Mouse (Mus musculus) neural tube, embryonic 15.5 days (tissue): ENCODE measurements at regions not wholly inside any gene's neighbourhood (a gene's known extent, or its start where the extent isn't known, plus 50 kb on each side); places are given as distances from the start of the nearest gene placed in this dataset.

Source experiments
- ATAC-seq: fragments of 200-750 bp; cut with Nextera tagmentation; 2 replicates; pipeline ENCODE4 v1.8.0; 2017; ENCODE audit warnings: mild to moderate bottlenecking, moderate TSS enrichment, moderate library complexity; ENCODE audit not compliant: low FRiP score
- H3K27ac ChIP-seq: fragments of 300-500 bp; sonication (generic); replicated peaks from 2 replicates; pipeline ENCODE4 v1.5.1; 2015; ENCODE audit warnings: mild to moderate bottlenecking, inconsistent platforms
- H3K27me3 ChIP-seq: fragments of 300-500 bp; sonication (generic); replicated peaks from 2 replicates; pipeline ENCODE4 v1.6.1; 2015; ENCODE audit warnings: inconsistent platforms
- H3K36me3 ChIP-seq: fragments of 300-500 bp; sonication (generic); 2 replicates; pipeline ENCODE4 v1.6.1; 2015; ENCODE audit warnings: inconsistent platforms
- H3K4me1 ChIP-seq: fragments of 300-500 bp; sonication (generic); 2 replicates; pipeline ENCODE4 v1.6.1; 2015; ENCODE audit warnings: inconsistent platforms
- H3K4me2 ChIP-seq: fragments of 300-500 bp; sonication (generic); 2 replicates; pipeline ENCODE4 v1.6.1; 2015; ENCODE audit warnings: inconsistent platforms, mild to moderate bottlenecking, moderate library complexity
- H3K4me3 ChIP-seq: fragments of 300-500 bp; sonication (generic); replicated peaks from 2 replicates; pipeline ENCODE4 v1.5.1; 2015; ENCODE audit warnings: mild to moderate bottlenecking, inconsistent platforms
- H3K9ac ChIP-seq: fragments of 300-500 bp; sonication (generic); replicated peaks from 2 replicates; pipeline ENCODE4 v1.6.1; 2015; ENCODE audit warnings: mild to moderate bottlenecking, inconsistent platforms
- H3K9me3 ChIP-seq: fragments of 300-500 bp; sonication (generic); replicated peaks from 2 replicates; pipeline ENCODE4 v1.6.1; 2016; ENCODE audit warnings: inconsistent platforms
- WGBS: fragments of 180-500 bp; shearing (Covaris S2); methylation state at CpG from one replicate; pipeline ENCODE4 v1.1.7; 2015; ENCODE audit warnings: mixed read lengths; 5-methylcytosine and 5-hydroxymethylcytosine counted together

- Histone ChIP-seq H3K4me2 (no peak overlapping the region), H3K4me3 (no peak overlapping the region), H3K9ac (no peak overlapping the region), H3K36me3 (no peaks in the 10 kb centered on the region), H3K9me3 (no peaks in the 10 kb centered on the region), H3K4me1 (no peaks in the 10 kb centered on the region), H3K27ac (no peak overlapping the region), H3K27me3 (no peaks in the 10 kb centered on the region)
- WGBS = 89% methylated on average over 1 of the region's 1 CpGs
- ATAC-seq = no peak
Measured at GRCm38 (mm10) chr4:29103414-29103813, 290.5 kb downstream of the Epha7 start.

DNA sequence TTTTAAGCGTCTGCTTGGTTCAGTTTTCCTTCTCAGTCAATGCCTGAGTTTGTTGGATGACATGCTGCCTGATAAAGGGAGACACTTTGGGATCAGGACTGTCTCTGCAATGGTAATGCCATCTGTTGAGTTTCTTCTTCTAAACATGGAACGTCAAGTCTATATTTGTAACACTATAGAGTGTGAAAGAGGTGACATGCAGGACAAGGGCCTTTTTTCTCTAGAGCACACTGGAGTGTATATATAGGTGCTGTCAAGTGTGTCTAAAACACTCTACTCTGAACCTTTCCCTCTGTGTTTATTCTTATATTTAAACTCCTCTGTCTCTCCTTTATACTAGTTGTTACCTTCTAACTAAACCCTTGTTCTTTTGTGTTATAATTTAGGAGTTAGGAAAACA lies 299.6 kb downstream of the Epha7 start:
- Histone ChIP-seq H3K4me2 (no peak overlapping the region), H3K36me3 (no peaks in the 10 kb centered on the region), H3K27ac (no peak overlapping the region), H3K27me3 (no peaks in the 10 kb centered on the region), H3K4me1 (no peaks in the 10 kb centered on the region), H3K9ac (no peak overlapping the region), H3K9me3 (no peaks in the 10 kb centered on the region), H3K4me3 (no peak overlapping the region)
- no peak for ATAC-seq
- WGBS = 79% methylated on average over 2 of the region's 2 CpGs

DNA sequence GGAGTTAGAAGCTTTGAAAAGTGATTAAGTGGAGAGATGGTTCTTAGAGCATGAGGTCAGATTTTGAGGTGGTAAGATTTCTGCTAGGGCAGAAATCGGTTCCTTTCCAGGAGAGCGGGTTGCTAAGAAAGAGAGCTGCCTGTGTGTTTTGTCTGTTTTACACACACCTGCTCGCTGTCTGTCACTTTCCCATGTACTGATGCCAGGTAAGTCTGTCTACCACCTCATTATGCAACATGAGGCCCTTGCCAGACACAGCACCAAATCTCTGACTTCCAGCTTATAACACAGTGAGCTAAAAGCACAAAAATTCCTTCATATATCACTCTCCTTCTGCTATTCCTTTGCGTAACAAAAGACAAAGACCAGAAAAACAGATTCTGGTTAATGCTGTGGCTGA lies 304.1 kb downstream of the Epha7 start:
- Histone ChIP-seq H3K27me3 (no peaks in the 10 kb centered on the region), H3K36me3 (no peaks in the 10 kb centered on the region), H3K4me2 (no peak overlapping the region), H3K27ac (no peak overlapping the region), H3K9ac (no peak overlapping the region), H3K9me3 (no peaks in the 10 kb centered on the region), H3K4me1 (peaks cover 9% of the 10 kb centered on the region), H3K4me3 (no peak overlapping the region)
- whole genome bisulfite sequencing = 86% methylated on average over 4 of the region's 4 CpGs
- no peak for ATAC-seq

DNA sequence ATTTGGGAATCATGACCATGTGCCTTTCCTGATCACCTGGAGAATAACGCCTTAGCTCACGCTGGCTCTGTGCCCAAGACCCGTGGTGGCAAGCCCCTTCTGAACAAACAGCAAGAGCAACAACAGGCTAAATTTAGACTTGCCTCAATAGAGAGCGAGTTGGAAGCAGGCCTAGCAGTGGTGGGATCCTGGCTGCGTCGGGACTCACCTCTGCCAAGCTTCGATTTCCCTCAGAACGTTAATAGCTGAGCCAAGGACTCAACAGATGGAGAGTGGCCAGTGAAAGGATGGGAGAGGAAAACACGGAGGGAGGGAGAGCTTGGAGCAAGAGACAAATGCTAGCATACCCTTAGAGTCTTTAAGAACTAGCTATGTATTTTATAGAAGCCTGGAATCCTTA lies 305.0 kb downstream of the Epha7 start:
- Histone ChIP-seq H3K4me1 (peaks cover 9% of the 10 kb centered on the region), H3K27me3 (no peaks in the 10 kb centered on the region), H3K36me3 (no peaks in the 10 kb centered on the region), H3K4me3 (no peak overlapping the region), H3K9me3 (no peaks in the 10 kb centered on the region), H3K9ac (no peak overlapping the region), H3K27ac (no peak overlapping the region), H3K4me2 (no peak overlapping the region)
- 51% methylated on average over 9 of the region's 9 CpGs for WGBS
- peak; percentile 73; the same call in 1 of the 2 replicates for ATAC-seq

- WGBS = 18% methylated on average over 7 of the region's 7 CpGs
- ATAC-seq = no peak
Measured at GRCm38 (mm10) chr4:29118679-29119479, 305.9 kb downstream of the Epha7 start.

DNA sequence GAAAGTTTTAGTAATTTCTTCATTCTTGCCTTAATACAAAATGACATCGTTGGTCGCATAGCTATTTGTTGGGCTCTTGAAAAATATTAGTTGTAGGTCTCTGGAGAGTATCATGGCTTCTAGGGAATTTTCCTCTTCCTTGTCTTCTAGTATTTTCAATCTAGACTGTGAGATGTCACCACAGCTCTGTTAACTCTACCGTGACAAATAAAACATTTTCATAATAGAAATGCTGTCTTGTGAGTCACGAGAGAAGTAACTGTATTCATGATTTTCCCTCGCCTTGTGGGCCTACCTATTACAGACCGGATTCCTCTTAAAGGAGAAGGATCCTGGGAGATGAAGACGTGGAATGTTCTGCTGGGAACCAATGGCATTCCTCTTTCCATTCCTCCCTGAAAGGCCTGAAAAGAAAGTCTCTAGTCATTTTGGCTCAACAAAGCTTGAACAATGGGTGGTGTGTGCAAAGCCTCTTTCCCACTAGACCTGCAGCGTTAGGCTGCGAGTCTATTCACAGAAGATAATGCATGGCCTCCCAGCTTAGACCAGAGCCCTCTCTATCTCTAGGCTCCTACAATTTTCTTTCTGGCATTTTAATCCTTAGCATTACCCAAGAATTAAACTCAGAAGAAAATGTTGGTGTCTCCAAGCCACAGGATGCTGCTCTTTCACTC lies 306.7 kb downstream of the Epha7 start:
- no peak for ATAC-seq
- H3K9ac ChIP-seq = no peak overlapping the region
- H3K4me1 ChIP-seq = peaks cover 9% of the 10 kb centered on the region

More at GRCm38 (mm10) chr4:29118679-29119479, 305.9 kb downstream of the Epha7 start:
- Histone ChIP-seq H3K36me3 (no peaks in the 10 kb centered on the region), H3K4me2 (no peak overlapping the region), H3K27ac (no peak overlapping the region), H3K9ac (no peak overlapping the region), H3K4me1 (peaks cover 9% of the 10 kb centered on the region), H3K27me3 (no peaks in the 10 kb centered on the region), H3K9me3 (no peaks in the 10 kb centered on the region), H3K4me3 (no peak overlapping the region)

GRCm38 (mm10) chr4:29123697-29124377 lies 310.9 kb downstream of the Epha7 start:
- Histone ChIP-seq H3K4me3 (no peak overlapping the region), H3K4me2 (no peak overlapping the region), H3K4me1 (no peaks in the 10 kb centered on the region), H3K36me3 (no peaks in the 10 kb centered on the region), H3K27me3 (no peaks in the 10 kb centered on the region), H3K9ac (no peak overlapping the region), H3K27ac (no peak overlapping the region), H3K9me3 (no peaks in the 10 kb centered on the region)
- no peak for ATAC-seq
- WGBS = 96% methylated on average over 8 of the region's 8 CpGs

More for the DNA sequence above, 306.7 kb downstream of the Epha7 start:
- Histone ChIP-seq H3K4me3 (no peak overlapping the region), H3K27ac (no peak overlapping the region), H3K4me2 (no peak overlapping the region), H3K27me3 (no peaks in the 10 kb centered on the region), H3K36me3 (no peaks in the 10 kb centered on the region), H3K9me3 (no peaks in the 10 kb centered on the region)
- 41% methylated on average over 9 of the region's 9 CpGs for WGBS

DNA sequence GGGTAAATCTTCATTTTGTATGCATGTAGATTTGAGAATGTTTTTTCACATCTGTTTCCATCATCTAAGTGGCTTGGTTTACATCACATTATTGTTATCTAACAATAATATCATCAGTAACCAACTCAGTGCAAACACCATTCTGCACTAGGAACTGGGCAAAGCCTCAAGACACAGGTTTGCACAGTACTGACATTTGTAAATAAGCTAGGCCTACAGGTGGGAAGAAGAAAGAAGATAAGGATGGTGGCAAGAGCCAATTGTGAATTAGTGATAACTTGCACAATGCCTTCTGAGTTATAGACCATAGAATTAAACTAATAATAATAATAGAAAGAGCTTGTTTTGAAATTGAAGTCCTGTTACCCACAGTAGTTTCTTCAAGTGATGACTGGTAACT lies 317.6 kb downstream of the Epha7 start:
- no peaks in the 10 kb centered on the region for H3K27me3 ChIP-seq

DNA sequence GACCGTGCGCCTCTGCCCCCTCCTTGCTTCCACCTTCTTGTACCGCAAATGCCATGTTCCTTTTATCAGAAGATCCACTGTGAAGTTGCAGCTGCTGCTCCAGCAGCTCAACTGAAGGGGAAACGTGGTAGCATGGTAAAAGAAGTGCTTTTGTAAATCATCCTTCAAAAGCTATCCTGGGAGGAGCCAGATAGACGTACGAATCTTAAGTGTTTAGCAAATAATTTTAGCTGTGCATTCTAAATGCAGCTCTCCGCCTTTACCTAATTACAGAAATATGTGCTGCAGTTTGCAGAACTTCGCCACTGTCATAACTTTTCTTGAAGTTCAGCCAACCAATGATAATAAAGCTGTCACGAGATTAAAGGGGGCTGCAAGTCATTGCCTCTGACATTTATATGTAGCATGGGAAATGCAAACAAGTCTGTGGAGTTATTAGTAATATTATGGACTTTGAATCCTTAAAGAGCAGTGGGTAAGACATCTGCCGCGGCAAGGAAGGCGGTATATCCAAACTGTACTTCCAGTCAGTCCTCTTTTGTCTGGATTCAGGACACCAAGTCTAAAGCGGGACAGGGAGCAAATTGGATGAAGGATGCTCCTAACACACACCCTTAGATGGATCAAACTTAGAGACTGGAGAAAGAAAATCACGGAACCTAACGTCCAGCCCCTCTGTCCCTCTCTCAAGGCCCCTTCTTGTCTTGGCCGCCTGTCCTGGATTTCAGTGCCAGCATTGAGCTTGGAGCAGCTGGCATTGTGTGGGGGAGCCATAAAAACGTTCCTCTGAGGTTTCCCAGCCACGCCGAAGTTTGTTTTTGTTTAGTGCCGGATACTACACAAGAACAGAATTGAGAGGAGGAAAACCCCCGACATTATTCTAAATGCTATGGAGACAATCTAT lies 320.7 kb downstream of the Epha7 start:
- Histone ChIP-seq H3K27ac (no peak overlapping the region), H3K9me3 (no peaks in the 10 kb centered on the region), H3K27me3 (no peaks in the 10 kb centered on the region), H3K36me3 (no peaks in the 10 kb centered on the region), H3K9ac (no peak overlapping the region), H3K4me3 (no peak overlapping the region), H3K4me1 (peaks cover 10% of the 10 kb centered on the region; the same call in 1 of the 2 replicates), H3K4me2 (peak overlapping the region; percentile 31)
- ATAC-seq = no peak
- 21% methylated on average over 21 of the region's 21 CpGs for WGBS

More for the DNA sequence above, 317.6 kb downstream of the Epha7 start:
- no peaks in the 10 kb centered on the region for H3K36me3 ChIP-seq
- no peak overlapping the region for H3K9ac ChIP-seq
- H3K9me3 ChIP-seq = no peaks in the 10 kb centered on the region
- H3K4me1 ChIP-seq = peaks cover 10% of the 10 kb centered on the region; the same call in 1 of the 2 replicates
- no peak for ATAC-seq
- H3K4me3 ChIP-seq = no peak overlapping the region
- H3K27ac ChIP-seq = no peak overlapping the region
- H3K4me2 ChIP-seq = no peak overlapping the region

DNA sequence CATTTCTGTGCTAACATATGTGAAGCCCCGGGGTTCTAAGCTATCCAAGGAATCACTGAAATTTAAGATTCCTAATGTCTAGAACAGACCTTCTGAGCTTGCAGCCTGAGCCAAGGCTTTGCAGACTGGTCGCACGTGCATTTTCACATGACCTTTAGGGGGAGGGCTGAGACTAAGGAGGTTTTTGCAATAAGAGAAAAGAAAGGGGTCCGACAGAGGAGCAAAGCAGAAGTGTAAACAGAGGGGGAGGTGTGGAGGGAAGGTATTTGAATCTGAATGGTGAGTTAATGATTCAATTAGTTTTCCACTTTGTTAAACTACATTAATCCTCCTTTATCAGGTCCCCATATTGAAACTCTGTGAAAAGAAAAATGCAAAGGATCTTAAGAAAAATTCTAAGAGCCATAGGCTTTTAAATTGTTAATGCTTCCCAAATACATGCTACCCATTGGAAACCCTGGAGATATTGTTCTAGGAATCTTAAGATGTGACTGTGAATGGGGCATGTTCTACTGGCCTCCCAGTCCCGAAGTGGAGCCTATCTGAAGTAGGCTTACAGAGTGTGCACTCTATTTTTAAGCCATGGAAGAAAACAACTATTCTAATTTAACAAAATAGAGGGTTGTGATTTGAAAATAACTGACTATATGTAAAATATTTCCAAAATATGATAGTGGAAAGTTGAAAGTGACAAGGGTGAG lies 322.9 kb downstream of the Epha7 start:
- Histone ChIP-seq H3K27me3 (no peaks in the 10 kb centered on the region), H3K4me1 (peaks cover 10% of the 10 kb centered on the region; the same call in 1 of the 2 replicates), H3K4me2 (no peak overlapping the region), H3K9me3 (no peaks in the 10 kb centered on the region), H3K36me3 (no peaks in the 10 kb centered on the region), H3K4me3 (no peak overlapping the region), H3K9ac (no peak overlapping the region), H3K27ac (no peak overlapping the region)
- ATAC-seq = no peak
- 13% methylated on average over 5 of the region's 5 CpGs for WGBS
